Mouse (Mus musculus) cerebellum, postnatal 4 days (tissue): ENCODE results near the gene Srrm2.

ENCODE experiments used
- DNase-seq, 2 experiments: peaks; one replicate each; pipeline ENCODE4 v3.0.0; 2022; ENCODE audit warnings: low spot score in 2 of 2, mixed read lengths in 1 of 2

Srrm2 gene

GRCm38 (mm10) chr17:23804426-23805085 is 14.2 kb downstream of the Srrm2 start:
- no peak for DNase-seq

GRCm38 (mm10) chr17:23806867-23807266 is 16.5 kb downstream of the Srrm2 start:
- no peak for DNase-seq

- no peak for DNase-seq
Observed at GRCm38 (mm10) chr17:23807918-23808317, 17.6 kb downstream of the Srrm2 start.

- no peak for DNase-seq
Observed at GRCm38 (mm10) chr17:23815641-23816040, 25.3 kb downstream of the Srrm2 start.

GRCm38 (mm10) chr17:23818579-23818978 is 28.2 kb downstream of the Srrm2 start:
- no peak for DNase-seq

- DNase-seq, result no peak
Observed at GRCm38 (mm10) chr17:23819235-23819634, 28.9 kb downstream of the Srrm2 start.

GRCm38 (mm10) chr17:23820731-23821130 is 30.4 kb downstream of the Srrm2 start:
- DNase-seq, result no peak

GRCm38 (mm10) chr17:23822094-23822493 is 31.8 kb downstream of the Srrm2 start:
- no peak for DNase-seq

- no peak for DNase-seq
Observed at GRCm38 (mm10) chr17:23823018-23823417, 32.7 kb downstream of the Srrm2 start.

- no peak for DNase-seq
Observed at GRCm38 (mm10) chr17:23823614-23824013, 33.3 kb downstream of the Srrm2 start.

GRCm38 (mm10) chr17:23825591-23825990 is 35.3 kb downstream of the Srrm2 start:
- DNase-seq, result no peak

GRCm38 (mm10) chr17:23828271-23829001 is 38.1 kb downstream of the Srrm2 start:
- DNase-seq, result peak in 1 of 2 experiments; percentile 62

- DNase-seq, result peak in 1 of 2 experiments; percentile 81
Observed at GRCm38 (mm10) chr17:23829064-23829619, 38.8 kb downstream of the Srrm2 start, which contains the start of gene Elob. TSS of gene Elob (minus strand) at chr17:23829136.

- no peak for DNase-seq
Observed at GRCm38 (mm10) chr17:23831201-23831600, 40.9 kb downstream of the Srrm2 start.

- no peak for DNase-seq
Observed at GRCm38 (mm10) chr17:23836006-23836575, 45.8 kb downstream of the Srrm2 start, which contains the start of gene Prss33. TSS of gene Prss33 (minus strand) at chr17:23836056.

GRCm38 (mm10) chr17:23841145-23841544 is 50.8 kb downstream of the Srrm2 start:
- peak in 1 of 2 experiments; percentile 67 for DNase-seq

- DNase-seq, result no peak
Observed at GRCm38 (mm10) chr17:23843141-23843811, 52.9 kb downstream of the Srrm2 start.

GRCm38 (mm10) chr17:23843812-23844273 is 53.5 kb downstream of the Srrm2 start, which contains the start of the genes Prss32 and Prss41:
TSS of gene Prss32 (plus strand) at chr17:23843855.
TSS of gene Prss41 (minus strand) at chr17:23844172.
- DNase-seq, result peak in 1 of 2 experiments; percentile 63

- no peak for DNase-seq
Observed at GRCm38 (mm10) chr17:23850028-23850427, 59.7 kb downstream of the Srrm2 start.

- peak; percentile 51 to 84 for DNase-seq
Observed at GRCm38 (mm10) chr17:23850853-23851749, 60.8 kb downstream of the Srrm2 start.
